Mouse (Mus musculus): ENCODE data around the gene Klhl18. TPM values are rescaled to one million over a fixed set of nuclear protein-coding genes. Genes with fewer than 3 reads are reported as not detected.

The Klhl18 gene
- total RNA-seq, 2 experiments from 2014 or later = 23.3 to 24.8 TPM

Other genes with a start within 250 kb of the Klhl18 start
- 100 to 1,000 TPM; 296 to 306 TPM for gene Cspg5, start 232.9 kb downstream of the Klhl18 start, total RNA-seq (2021)
- 10 to 100 TPM; 11.0 to 12.3 TPM for gene Elp6, start 171.5 kb downstream of the Klhl18 start, total RNA-seq (2021)
- gene Scap, start 143.4 kb downstream of the Klhl18 start, total RNA-seq (2021) = 10 to 100 TPM; 91.7 to 93.1 TPM
- gene Ptpn23, start 68.5 kb downstream of the Klhl18 start, total RNA-seq (2021) = 10 to 100 TPM; 47.8 to 49.2 TPM
- not detected for gene Ngp, start 56.9 kb downstream of the Klhl18 start, total RNA-seq (2021)
- gene Kif9, start 264 bp upstream of the Klhl18 start, total RNA-seq (2021) = 1 to 10 TPM; 3.8 to 5.1 TPM
- gene Setd2, start 55.9 kb upstream of the Klhl18 start, total RNA-seq (2021) = 10 to 100 TPM; 68.1 to 68.3 TPM
- gene Nradd, start 147.8 kb upstream of the Klhl18 start, total RNA-seq (2021) = 1 to 10 TPM; 2.1 to 2.6 TPM
- 1 to 10 TPM; 7.8 to 9.4 TPM for gene Nbeal2, start 177.5 kb upstream of the Klhl18 start, total RNA-seq (2021)
- 10 to 100 TPM; 40.1 to 47.1 TPM for gene Ccdc12, start 179.8 kb upstream of the Klhl18 start, total RNA-seq (2021)

Measured in layer of hippocampus, postnatal 14 days (tissue).